Mouse (Mus musculus) adipocyte (in vitro differentiated cells): Measurements from ENCODE around the gene Agbl2.

ENCODE experiments used
- DNase-seq: peaks from one replicate; pipeline ENCODE4 v3.0.0-alpha.2; 2016; ENCODE audit warnings: low spot score

The Agbl2 gene

DNA sequence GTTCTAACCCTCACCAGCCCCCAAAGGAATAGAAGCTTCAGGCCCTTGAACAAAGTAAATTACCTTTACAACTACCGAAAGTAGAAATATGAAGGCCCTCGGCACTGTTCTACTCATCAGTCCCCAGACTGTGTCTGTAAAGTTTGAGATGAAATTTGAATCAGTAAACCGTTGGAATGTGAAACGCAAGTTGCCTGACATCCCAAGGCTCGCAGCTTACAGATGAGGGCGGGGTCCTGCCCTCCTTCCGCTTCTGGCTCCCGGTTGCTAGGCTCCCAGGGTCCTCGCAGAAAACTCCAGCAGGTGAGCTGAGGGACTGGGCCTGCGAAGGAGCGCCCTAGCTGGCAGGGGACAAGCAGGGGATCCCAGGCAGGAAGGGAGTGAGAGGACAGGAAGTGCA lies at the start of gene Agbl2:
Agbl2 (plus strand) TSS at position 270 of the 400 bp plus-strand sequence.
- no peak for DNase-seq

DNA sequence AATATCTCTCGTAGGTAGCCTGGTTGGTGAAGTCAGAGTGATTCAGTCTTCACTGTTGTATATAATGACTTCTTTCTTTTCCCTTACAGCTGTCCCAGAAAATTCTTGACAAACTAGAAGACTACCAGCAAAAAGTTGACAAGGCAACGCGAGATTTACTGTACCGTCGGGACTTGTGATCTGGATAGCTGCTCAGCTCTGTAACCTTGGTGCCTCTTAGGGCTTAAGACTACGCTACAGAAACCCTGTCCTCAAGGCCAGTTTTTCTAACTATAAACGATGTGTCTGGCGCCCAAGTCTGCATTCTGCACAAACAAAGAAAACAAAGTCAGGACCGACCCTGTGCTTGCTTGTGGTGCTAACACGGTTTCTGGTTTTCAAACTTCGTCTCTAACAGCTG lies 47.2 kb upstream of the Agbl2 start:
- DNase-seq: no peak

DNA sequence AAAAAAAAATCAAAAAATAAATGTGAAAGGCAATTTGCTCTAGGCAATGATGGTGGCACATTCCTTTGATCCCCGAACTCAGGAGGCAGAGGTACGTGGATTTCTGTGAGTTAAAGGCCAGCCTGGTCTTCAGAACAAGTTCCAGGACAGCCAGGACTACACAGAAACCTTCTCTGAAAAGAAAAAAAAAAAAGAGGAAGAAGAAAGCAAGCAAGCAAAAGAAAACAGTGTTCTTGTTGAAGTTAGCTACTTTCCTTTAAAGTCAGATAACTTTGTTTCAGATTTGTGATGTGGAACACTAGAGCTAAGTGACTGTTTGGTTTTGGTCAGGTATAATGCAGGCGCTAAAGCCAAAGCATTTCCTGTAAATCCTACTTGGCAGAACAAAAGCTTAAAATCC lies 43.7 kb upstream of the Agbl2 start:
- DNase-seq: no peak

DNA sequence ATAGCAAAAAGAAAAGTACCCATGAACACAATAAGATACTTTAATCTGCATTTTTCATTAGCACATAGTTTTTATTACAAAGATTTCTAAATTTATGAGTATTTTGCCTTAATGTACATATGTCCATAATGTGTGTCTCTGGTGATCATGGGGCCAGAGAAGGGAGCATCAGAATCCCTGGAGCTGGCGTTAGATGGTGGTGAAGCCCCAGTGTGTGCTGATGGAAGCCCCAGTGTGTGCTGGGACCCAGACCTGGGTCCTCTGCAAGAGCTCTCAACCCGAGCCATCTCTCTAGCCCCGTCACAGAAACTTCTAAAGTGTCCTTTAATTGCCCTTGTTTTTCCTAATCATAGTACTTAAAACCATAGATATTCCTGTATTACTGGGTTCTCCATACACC lies 43.2 kb upstream of the Agbl2 start:
- DNase-seq: no peak

DNA sequence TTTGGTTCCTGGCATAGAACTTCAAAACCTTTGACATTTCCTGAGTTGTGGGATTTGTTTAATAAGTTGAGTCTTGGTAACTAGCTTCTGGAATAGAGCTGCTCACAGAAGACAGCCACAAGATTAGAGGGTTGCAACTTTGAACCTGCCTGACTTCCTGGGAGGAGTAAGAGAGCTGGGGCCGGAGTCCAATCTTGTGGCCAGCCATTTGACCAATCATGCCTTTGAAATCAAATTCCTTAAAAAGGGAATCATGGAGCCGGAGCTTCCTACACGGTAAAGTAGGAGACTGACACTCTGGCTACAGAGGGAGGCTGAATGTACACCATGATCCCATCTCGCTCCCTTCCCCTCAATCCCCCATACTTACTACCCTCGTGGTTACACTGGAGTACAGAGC lies 42.6 kb upstream of the Agbl2 start:
- DNase-seq: no peak

DNA sequence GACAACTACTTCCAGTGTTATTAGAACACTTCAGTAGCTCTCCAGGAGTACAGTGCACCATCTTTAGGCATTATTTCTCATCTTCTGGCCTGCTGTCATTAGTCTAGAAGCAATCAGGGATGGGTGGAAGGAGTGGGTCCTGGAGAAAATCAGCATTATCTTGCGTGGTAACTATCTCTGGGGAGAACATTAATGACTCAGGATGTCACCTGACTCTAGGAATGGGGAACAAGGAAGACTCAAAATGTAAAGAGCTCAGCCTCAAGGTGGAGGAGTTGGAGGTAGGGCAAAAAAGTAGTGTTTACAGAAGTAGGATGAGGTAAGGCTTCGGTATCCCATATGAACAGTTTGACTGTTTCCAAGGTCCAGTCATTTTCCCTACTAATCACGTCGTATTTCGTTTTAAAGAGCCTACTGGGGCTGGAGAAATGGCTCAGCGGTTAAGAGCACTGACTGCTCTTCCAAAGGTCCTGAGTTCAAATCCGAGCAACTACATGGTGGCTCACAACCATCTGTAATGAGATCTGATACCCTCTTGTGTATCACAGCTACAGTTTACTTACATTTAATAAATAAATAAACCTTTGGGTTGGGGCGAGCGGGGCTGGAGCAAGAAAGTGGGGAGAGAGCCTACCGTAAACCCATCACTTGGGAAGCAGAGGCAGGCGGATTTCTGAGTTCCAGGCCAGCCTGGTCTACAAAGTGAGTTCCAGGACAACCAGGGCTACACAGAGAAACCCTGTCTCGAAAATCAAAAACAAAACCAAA lies 38.1 kb upstream of the Agbl2 start:
- DNase-seq: peak; percentile 44

DNA sequence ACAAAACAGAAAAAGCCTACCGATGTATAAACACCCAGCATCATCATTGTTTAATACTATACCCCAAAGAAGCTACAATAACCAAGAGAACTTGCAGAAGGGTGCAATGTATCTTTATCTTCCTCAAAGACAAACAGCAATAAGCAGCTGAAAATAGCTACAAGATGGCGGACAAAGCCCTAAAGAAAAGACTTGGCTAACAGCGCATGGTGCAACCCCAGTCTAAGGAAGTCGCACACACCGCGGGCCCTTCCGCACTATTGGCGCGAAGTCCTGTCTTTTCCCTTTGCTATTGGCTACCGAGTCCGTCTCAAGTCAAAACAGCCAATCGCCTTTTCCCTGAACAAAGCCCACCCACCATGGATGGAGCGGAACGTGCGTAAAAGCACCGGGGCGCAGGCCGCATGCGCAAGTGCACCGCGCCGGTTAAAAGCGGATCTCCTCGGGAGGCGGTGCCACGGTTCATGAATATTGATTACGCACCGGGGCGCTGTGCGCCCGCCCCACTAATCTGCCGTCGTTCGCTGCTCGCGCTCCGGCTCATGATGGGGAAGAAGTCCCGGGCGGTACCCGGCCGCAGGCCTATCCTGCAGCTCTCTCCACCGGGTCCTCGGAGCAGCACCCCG lies 37.4 kb upstream of the Agbl2 start, which contains the start of gene Fnbp4:
Fnbp4 (plus strand) TSS at position 318 of the 626 bp plus-strand sequence.
- DNase-seq: peak; percentile 100

DNA sequence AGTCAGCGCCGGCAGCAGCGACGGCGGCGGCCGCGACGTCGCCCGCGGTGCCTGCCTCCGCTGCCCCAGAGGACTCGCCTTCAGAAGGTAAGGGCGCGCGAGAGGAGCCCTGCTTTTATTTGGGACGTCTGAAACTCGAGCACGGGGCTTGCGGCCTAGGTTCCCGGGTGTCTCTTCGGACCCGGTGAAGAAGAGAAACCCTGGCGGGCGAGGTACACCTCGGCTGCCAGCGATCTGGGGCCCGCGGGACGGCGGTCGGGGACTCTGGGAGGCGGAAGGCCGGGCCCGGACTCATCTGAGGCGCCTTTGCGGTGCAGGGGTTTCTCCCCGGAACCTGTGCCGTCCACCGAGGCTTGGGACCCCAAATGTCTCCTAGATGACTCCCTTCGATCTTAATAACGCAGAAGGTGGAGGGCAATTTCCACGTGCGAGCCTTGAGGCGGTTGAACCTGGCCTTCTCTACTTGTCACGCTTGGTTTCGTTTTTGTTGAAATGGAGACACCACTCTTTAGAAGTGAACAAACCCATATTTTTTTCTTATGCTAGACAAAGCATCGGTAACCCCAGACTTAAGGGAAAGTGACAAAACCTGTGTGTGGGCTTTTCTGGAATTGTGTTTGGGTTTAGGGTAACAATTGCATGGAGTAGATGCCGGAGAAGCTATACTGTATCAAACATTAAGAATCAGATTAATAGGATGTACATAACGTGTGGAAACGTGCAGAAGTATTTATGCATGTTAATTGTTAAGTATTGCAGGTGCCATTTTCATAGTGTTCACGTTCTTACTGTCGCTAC lies 36.6 kb upstream of the Agbl2 start:
- DNase-seq: peak; percentile 52

DNA sequence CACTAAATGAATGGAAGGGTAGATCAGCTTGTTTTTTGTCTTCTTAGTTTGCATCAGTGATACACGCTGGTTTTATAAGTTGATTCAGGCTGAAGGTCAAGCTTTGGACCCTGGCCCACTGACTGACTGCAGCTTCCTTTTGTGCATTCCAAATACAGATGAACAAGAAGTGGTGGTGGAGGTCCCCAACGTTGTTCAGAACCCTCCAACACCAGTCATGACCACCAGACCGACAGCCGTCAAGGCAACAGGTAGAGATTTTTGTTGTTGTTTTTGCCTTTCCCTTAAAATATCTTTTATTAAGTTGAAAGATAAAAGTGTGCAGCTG lies 36.0 kb upstream of the Agbl2 start:
- DNase-seq: peak; percentile 57

DNA sequence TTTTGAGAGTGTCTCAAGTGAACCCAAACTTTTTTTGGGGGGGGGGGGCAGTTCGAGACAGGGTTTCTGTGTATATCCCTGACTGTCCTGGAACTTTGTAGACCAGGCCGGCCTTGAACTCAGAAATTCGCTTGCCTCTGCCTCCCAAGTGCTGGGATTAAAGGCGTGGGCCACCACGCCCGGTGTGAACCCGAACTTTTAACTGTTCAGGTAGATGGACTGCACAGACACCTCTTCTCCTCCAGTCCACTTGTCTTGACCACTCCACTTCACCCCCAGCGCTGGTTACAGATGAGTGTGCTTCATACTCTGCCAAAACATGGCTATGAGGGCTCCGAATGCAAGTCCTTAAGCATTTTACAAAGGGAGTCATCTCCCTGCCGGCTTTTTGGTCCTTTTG lies 35.4 kb upstream of the Agbl2 start:
- DNase-seq: no peak

DNA sequence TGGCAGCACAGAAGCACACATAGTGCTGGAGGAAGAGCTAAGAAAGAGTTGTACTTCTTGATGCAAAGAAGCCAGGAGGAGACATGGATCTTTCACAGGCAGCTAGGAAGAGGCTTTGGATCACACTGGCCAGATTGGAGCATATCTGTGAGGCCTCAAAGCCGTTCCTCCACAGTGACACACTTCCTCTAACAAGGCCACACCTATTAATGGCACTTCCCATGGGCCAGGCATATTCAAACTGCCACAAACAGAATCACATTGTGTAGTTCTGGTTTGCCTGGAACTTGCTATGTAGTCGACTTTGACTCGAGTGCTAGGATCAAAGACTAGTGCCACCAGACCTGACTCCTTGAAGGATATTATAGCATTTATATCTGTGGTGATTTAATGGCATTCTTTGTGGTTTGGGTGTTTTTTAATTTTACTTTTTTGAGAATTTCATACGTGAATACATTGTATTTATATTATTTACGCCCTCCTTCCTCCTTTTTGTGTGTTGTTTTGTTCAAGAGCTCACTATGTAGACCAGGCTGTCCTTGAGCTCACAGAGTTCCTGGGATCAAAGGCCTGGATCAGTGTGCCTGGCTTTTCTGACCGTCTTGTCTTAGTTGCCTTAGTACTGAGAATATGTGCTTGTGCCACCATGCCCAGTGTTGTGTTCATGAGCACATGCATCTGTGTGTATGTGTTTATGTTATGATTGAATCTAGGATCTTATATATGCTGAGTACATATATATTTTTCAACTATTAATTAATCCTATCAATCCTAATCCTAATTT lies 32.7 kb upstream of the Agbl2 start:
- DNase-seq: no peak

DNA sequence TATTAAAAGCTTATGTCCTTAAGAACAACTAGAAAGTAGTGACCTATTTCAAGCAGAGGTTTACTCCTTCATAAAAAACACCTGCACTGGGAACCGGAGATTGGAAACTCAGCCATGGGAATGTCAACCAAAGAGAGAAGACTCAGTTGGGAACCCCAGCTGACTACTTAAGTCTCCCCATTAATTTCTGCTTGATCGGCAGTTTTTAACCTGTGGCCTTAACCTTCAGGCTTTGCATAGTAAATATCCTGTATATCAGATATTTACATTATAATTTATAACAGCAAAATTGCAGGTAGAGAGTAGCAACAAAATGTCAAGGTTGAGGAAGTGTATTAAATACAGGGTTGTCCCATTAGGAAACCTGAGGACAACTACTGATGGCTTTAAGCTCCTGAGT lies 29.0 kb upstream of the Agbl2 start:
- no peak for DNase-seq

DNA sequence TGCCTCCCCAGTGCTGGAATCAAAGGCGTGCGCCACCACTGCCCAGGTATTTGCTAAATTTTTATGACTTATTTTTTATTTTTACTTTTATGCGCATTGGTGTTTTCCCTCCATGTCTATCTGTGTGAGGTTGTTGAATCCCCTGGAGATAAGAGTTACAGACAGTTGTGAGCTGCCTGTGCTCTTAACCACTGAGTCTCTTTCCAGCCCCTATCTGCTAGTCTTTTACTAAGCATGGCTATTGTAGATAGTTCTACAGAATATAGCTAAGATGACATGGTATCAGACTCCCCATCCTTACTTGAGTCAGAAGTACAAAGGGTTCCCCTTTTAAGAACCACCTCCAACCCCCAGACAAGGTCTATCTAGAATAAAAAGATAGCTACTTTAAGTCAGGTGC lies 28.3 kb upstream of the Agbl2 start:
- DNase-seq: no peak

DNA sequence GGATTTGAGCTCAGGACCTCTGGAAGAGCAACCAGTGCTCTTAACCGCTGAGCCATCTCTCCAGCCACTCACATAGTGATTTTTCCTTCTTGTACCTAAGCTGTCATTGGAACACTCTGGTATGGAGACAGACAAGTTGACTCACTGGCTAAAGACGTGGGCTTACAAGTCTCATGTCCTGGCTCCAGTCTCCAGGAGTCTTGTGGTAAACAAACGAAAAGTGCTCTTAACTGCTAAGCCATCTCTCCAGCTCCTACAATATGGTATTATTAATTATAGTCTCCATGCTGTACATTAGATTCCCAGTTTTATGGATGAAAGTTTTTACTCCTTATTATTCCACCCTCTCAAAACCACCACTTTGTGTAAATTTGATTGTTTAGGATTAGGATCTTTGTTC lies 17.4 kb upstream of the Agbl2 start:
- DNase-seq: no peak

DNA sequence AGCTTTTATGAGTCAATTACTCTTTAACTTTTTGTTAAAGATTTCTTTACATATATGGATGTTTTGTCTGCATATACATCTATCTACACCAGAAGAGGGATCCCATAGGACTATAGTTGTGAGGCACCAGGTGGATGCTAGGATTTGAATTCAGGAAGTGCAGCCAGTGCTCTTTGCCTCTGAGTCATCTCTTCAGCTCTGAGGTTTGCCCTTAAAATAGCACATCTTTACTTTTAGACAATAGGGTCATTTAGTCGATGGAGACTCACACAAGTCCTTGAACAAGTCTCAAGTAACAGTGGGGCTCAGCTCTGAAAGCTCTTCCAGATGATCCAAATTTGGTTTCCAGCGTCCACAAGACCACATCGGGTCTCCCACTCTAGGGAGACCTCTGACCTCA lies 1.2 kb upstream of the Agbl2 start:
- DNase-seq: no peak

DNA sequence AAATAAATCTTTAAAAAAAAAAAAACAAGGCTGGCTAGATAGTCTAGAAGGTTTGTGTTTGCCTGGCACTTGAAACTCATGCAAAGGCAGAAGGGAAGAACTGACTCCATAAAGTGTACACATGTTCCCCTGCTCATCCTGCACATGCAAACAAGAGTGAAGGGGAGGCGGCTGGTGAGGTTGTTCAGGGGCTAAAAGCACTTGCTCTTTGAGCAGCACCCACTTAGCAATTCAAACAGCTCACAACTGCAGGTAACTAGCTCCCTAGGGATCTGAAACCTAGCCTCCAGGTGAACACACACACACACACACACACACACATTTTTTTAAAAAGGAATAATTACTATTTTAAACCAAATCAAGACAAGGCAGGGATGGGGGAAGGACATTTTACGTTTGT lies 589 bp upstream of the Agbl2 start:
- no peak for DNase-seq

DNA sequence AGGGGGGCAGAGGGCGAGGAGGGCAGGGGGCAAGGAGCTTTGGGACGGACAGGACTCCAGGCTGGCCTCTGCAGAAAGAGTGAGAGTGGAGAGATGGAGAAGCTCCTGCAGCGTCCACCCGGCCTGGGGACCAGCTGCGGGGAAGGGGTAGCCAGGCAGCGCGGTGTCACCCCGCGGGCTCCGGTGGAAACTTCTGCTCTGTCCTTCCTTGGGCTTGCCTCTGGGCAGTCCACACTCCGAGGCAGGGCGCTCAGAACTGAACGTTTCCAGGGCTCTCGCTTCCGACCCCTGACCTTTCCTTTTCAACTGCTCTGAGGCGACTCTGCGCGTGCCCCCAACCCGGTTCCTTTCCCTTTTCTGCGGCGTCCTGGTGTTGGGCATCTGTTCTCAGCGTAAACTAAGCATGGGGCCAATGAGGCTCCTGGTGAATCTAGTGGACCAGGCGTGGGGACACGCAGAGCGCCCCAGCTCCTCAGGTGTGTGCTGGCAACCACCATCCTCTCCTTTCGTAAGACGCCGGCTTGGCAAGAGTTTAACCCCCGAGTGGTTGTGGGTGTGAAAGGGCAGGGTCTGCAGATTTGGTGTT lies 467 bp downstream of the Agbl2 start:
- no peak for DNase-seq

DNA sequence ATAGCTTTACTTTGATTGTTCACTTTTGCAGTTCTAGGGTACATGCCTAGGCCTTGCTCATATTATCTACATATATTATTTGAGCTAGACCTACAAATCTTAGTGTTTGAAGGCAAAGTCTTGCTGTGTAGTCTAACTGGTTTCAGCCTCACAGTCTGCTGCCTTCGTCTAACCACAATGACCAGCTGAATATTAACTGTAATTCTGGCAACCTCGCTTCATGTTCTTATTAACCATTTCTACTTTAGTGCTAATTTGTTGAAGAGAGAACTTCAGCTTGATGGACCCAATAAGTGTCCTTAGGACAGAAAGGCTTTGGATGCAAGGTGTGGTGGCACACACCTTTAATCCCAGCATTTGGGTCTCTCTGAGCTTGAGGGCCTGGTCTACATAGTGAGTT lies 5.6 kb downstream of the Agbl2 start:
- no peak for DNase-seq

DNA sequence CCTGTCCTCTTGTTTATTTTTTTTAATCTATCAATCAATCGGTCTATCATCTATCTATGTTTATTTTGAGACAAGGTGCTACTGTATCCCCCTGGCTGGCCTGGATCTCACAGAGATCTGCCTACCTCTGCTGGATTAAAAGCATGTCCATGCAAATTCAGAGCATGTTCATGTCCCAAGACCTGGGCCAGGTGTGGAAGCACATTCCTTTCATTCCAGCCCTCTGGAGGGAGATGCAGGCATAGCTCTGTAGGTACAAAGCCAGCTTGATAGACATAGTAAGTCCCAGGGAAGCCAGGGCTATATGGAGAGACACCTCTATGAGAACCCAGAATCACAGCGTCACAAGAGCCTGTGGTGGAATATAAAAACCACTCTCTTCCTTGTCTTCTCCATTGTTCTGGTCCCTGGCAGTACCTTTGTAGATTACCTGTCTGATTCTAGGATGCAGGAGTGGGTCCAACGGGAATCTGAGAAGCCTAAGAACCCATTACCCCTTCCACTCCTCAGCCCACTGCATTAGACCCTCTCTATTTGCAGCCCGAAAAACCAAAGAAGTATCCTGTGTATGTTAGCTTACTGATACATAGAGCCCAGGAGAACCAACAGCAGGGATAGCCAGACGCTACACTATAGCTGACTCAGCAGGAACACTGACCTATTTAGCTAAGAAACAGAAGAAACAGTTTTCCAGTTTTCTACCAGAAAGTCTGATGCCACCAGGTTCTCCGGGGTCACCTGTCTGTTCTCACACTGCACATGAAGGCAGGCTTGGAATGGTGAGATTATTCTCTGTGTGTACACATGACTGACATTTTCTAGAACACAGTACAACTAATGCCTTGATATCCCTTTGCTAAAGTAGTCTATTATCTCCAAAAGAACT lies 26.0 kb downstream of the Agbl2 start:
- DNase-seq: no peak

DNA sequence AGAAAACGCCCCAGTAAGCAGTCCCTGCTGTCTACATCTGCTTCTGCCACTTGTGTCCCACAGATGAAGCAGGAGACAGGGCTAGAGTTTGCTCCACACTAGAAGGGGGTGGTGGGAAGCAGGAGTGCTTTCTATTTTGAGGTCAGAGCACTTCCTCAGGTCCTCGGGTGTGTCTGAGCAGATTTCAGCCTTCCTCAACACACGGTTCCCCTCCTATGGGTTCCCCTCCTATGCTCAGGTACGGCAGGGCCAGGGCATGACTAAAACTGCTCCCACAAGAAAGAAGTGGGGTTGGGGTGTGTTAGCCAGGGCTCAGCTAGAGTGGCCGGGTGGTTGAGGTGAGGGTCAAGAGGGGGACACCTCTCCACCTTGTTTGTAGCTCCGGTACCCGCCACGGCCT lies 28.2 kb downstream of the Agbl2 start:
- no peak for DNase-seq

DNA sequence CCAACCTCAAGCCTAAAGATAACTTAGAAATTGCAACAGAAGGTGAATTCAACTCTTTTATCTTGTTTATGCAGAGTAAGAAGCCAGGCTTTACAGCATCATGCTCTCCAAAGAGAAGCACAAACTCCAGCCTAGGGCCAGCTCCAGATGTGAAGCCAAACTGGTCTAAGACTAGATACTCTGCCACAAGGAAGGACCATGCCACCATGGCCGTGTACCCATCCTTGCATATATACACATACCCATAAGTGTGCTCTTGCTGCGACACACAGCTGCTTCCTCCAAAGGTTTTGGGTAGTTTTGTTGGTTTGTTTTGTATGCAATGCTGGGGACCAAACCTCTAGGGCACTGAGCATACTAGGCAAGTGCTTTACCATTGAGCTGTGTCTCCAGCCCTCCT lies 32.7 kb downstream of the Agbl2 start:
- no peak for DNase-seq
